Mouse (Mus musculus) Patski (cell line): ENCODE results near the gene Gramd1c. TPM values are rescaled to one million over a fixed set of nuclear protein-coding genes. Genes with fewer than 3 reads are reported as not detected.

Source experiments
- ATAC-seq: fragments of 100-300 bp; one replicate; pipeline ENCODE4 v1.8.0; 2021
- CTCF ChIA-PET: fragments of 350-600 bp; sonication (Branson Sonifier 250); formaldehyde crosslinking; loops from one replicate; lab custom pipeline; 2022; ENCODE audit warnings: inconsistent platforms; lab: Charles Lee
- POLR2A ChIA-PET: fragments of 350-600 bp; sonication (Branson Sonifier 250); formaldehyde crosslinking; loops from one replicate; lab custom pipeline; 2022; ENCODE audit warnings: antibody characterized with exemption, inconsistent platforms; lab: Charles Lee
- DNase-seq: peaks from one replicate; pipeline ENCODE4 v3.0.0-alpha.2; 2011; ENCODE audit warnings: low read depth, low spot score
- H3K27me3 ChIP-seq: fragments of 371-371 bp; one replicate; pipeline ENCODE4 v1.5.1; 2021
- CTCF ChIP-seq: fragments of 100-300 bp; IDR thresholded peaks from one replicate; pipeline ENCODE4 v1.5.1; 2021
- in situ Hi-C: fragments of 300-500 bp; cut with MboI; formaldehyde crosslinking; loops from 3 replicates; pipeline ENCODE4 v1.11.1; 2018; ENCODE audit warnings: low pct_unique_long_range_greater_than_20kb, mixed read lengths
- polyA plus RNA-seq: library from polyadenylated mRNA; unstranded; gene quantifications from one replicate; pipeline ENCODE4 v1.2.3, GENCODE M21; 2021

The Gramd1c gene
- polyA plus RNA-seq: 2.7 TPM

GRCm38 (mm10) chr16:44063025-44063894 lies at the start of gene Gramd1c:
Gramd1c (minus strand) TSS chr16:44063345.
- CTCF ChIA-PET: no interaction called here
- in situ Hi-C loops: loop anchor here (25.0 kb wide), 2 partner anchors 526 to 1901 kb away; no protein-coding TSS in a partner anchor
- POLR2A ChIA-PET: no interaction called here
- H3K27me3 ChIP-seq: peaks cover 3% of the 10 kb centered on the region
- peak; percentile 95 for TF ChIP-seq CTCF
- peak; percentile 75 for ATAC-seq
- DNase-seq: no peak

- POLR2A ChIA-PET: interaction anchor here (1.1 kb wide), 1 partner anchor 14 kb away, joined by 3 read pairs; no protein-coding TSS in a partner anchor
- ATAC-seq (no peak), DNase-seq (no peak)
- TF ChIP-seq CTCF: no peak
- CTCF ChIA-PET: interaction anchor here (1.4 kb wide), 1 partner anchor 253 kb away, joined by 3 read pairs; no protein-coding TSS in a partner anchor
- in situ Hi-C loops: no loop called here
- no peaks in the 10 kb centered on the region for H3K27me3 ChIP-seq
Measured at GRCm38 (mm10) chr16:44109002-44109401, 45.9 kb upstream of the Gramd1c start.

- in situ Hi-C loops: no loop called here
- CTCF ChIA-PET: no interaction called here
Measured at GRCm38 (mm10) chr16:44105211-44105610, 42.1 kb upstream of the Gramd1c start.

GRCm38 (mm10) chr16:44103806-44104766 lies 40.9 kb upstream of the Gramd1c start:
- CTCF ChIA-PET: no interaction called here

More at GRCm38 (mm10) chr16:44105211-44105610, 42.1 kb upstream of the Gramd1c start:
- ATAC-seq (no peak), DNase-seq (no peak)
- H3K27me3 ChIP-seq: no peaks in the 10 kb centered on the region
- TF ChIP-seq CTCF: no peak
- POLR2A ChIA-PET: no interaction called here

GRCm38 (mm10) chr16:44102925-44103324 lies 39.8 kb upstream of the Gramd1c start:
- no peaks in the 10 kb centered on the region for H3K27me3 ChIP-seq
- ChIA-PET POLR2A (no interaction called here), CTCF (interaction anchor here (1.0 kb wide), 1 partner anchor 16 kb away, joined by 5 read pairs; no protein-coding TSS in a partner anchor)
- TF ChIP-seq CTCF: peak; percentile 51
- in situ Hi-C loops: no loop called here
- no peak for ATAC-seq
- no peak for DNase-seq

More at GRCm38 (mm10) chr16:44103806-44104766, 40.9 kb upstream of the Gramd1c start:
- no peak for DNase-seq
- peak; percentile 18 for TF ChIP-seq CTCF
- in situ Hi-C loops: no loop called here
- no peaks in the 10 kb centered on the region for H3K27me3 ChIP-seq
- POLR2A ChIA-PET: no interaction called here
- ATAC-seq: no peak

- in situ Hi-C loops: no loop called here
- ATAC-seq: no peak
Measured at GRCm38 (mm10) chr16:44101181-44101710, 38.1 kb upstream of the Gramd1c start.

GRCm38 (mm10) chr16:44099377-44099776 lies 36.2 kb upstream of the Gramd1c start:
- ATAC-seq (no peak), DNase-seq (no peak)
- no peak for TF ChIP-seq CTCF
- no peaks in the 10 kb centered on the region for H3K27me3 ChIP-seq
- POLR2A ChIA-PET: no interaction called here
- in situ Hi-C loops: no loop called here
- CTCF ChIA-PET: interaction anchor here (0.9 to 1.2 kb wide), 3 partner anchors 17 to 87 kb away, joined by 3 read pairs; no protein-coding TSS in a partner anchor

More at GRCm38 (mm10) chr16:44101181-44101710, 38.1 kb upstream of the Gramd1c start:
- no peaks in the 10 kb centered on the region for H3K27me3 ChIP-seq
- DNase-seq: no peak
- CTCF ChIA-PET: no interaction called here
- POLR2A ChIA-PET: no interaction called here
- TF ChIP-seq CTCF: no peak

- no peaks in the 10 kb centered on the region for H3K27me3 ChIP-seq
- ChIA-PET POLR2A (no interaction called here), CTCF (no interaction called here)
- ATAC-seq (no peak), DNase-seq (no peak)
- in situ Hi-C loops: no loop called here
- no peak for TF ChIP-seq CTCF
Measured at GRCm38 (mm10) chr16:44087650-44088049, 24.5 kb upstream of the Gramd1c start.

GRCm38 (mm10) chr16:44061341-44061740 lies 1.8 kb downstream of the Gramd1c start:
- POLR2A ChIA-PET: no interaction called here

More at GRCm38 (mm10) chr16:44061341-44061740, 1.8 kb downstream of the Gramd1c start:
- CTCF ChIA-PET: no interaction called here
- DNase-seq (no peak), ATAC-seq (no peak)
- TF ChIP-seq CTCF: no peak
- in situ Hi-C loops: loop anchor here (25.0 kb wide), 2 partner anchors 524 to 1899 kb away; no protein-coding TSS in a partner anchor
- H3K27me3 ChIP-seq: no peaks in the 10 kb centered on the region
